Mouse (Mus musculus) liver, adult 2 months (tissue): ENCODE measurements at regions not wholly inside any gene's neighbourhood (a gene's known extent, or its start where the extent isn't known, plus 50 kb on each side); places are given as distances from the start of the nearest gene placed in this dataset.

Experiments
- CTCF ChIP-seq: fragments of 200-500 bp; IDR thresholded peaks from 2 replicates; pipeline ENCODE4 v1.5.1; 2011; ENCODE audit warnings: low read depth, low read length, control low read depth
- POLR2A ChIP-seq: fragments of 200-500 bp; IDR thresholded peaks from 2 replicates; pipeline ENCODE4 v1.6.1; 2011; ENCODE audit warnings: low read length, control low read depth; ENCODE audit not compliant: insufficient read depth; ENCODE audit errors: extremely low read depth

DNA sequence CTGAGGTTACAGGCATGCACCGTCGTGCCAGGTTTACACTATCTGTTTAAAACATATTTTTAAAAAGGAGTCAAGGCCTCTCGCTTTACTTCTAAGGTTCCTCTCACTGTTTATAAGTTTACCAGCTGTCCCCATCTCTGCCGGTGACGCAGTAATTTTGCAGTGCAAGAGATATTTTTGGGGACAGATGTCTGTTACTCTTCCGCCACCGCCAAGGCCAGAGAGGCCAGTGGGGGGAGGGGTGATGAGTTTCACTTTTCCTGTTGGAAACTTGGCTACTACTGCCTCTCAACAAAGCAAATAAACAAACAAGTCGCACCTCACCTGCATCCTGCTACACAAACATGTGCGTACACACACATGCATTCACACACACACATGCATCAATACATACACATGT lies 60.1 kb upstream of the Odc1 start:
- TF ChIP-seq CTCF (no peak), POLR2A (no peak)
